Mouse (Mus musculus) forebrain, embryonic 10.5 days (tissue): ENCODE data around the gene Fgfr2. TPM values are rescaled to one million over a fixed set of nuclear protein-coding genes. Genes with fewer than 3 reads are reported as not detected.

ENCODE experiments used
- DNase-seq: peaks from one replicate; pipeline ENCODE4 v3.0.0-alpha.2; 2017; ENCODE audit warnings: low spot score; ENCODE audit errors: extremely low spot score
- H3K27ac ChIP-seq: fragments of 300-500 bp; sonication (generic); 2 replicates; pipeline ENCODE4 v1.5.1; 2016; ENCODE audit warnings: mild to moderate bottlenecking
- H3K27me3 ChIP-seq: fragments of 300-500 bp; sonication (generic); 2 replicates; pipeline ENCODE4 v1.6.1; 2016; ENCODE audit warnings: mild to moderate bottlenecking; ENCODE audit not compliant: poor library complexity, severe bottlenecking
- H3K36me3 ChIP-seq: fragments of 300-500 bp; sonication (generic); replicated peaks from 2 replicates; pipeline ENCODE4 v1.6.1; 2016; ENCODE audit warnings: mild to moderate bottlenecking, moderate library complexity
- H3K4me1 ChIP-seq: fragments of 300-500 bp; sonication (generic); 2 replicates; pipeline ENCODE4 v1.6.1; 2016
- H3K4me3 ChIP-seq: fragments of 300-500 bp; sonication (generic); 2 replicates; pipeline ENCODE4 v1.5.1; 2016; ENCODE audit warnings: mild to moderate bottlenecking, moderate library complexity
- H3K9me3 ChIP-seq: fragments of 300-500 bp; sonication (generic); 2 replicates; pipeline ENCODE4 v1.6.1; 2016; ENCODE audit warnings: mild to moderate bottlenecking, moderate library complexity
- WGBS: fragments of 180-500 bp; shearing (Covaris S2); methylation state at CpG from one replicate; pipeline ENCODE4 v1.1.7; 2016; 5-methylcytosine and 5-hydroxymethylcytosine counted together
- polyA plus RNA-seq: library from polyadenylated mRNA; unstranded; fragments of >200 nt; fragmentation: Nextera tagmentation; extraction: Ambion mirVana; gene quantifications from 2 replicates; pipeline ENCODE4 v1.2.1, GENCODE M21; 2016

Gene Fgfr2
- polyA plus RNA-seq, 1 experiment from 2014 or later, result 55.7 TPM

DNA sequence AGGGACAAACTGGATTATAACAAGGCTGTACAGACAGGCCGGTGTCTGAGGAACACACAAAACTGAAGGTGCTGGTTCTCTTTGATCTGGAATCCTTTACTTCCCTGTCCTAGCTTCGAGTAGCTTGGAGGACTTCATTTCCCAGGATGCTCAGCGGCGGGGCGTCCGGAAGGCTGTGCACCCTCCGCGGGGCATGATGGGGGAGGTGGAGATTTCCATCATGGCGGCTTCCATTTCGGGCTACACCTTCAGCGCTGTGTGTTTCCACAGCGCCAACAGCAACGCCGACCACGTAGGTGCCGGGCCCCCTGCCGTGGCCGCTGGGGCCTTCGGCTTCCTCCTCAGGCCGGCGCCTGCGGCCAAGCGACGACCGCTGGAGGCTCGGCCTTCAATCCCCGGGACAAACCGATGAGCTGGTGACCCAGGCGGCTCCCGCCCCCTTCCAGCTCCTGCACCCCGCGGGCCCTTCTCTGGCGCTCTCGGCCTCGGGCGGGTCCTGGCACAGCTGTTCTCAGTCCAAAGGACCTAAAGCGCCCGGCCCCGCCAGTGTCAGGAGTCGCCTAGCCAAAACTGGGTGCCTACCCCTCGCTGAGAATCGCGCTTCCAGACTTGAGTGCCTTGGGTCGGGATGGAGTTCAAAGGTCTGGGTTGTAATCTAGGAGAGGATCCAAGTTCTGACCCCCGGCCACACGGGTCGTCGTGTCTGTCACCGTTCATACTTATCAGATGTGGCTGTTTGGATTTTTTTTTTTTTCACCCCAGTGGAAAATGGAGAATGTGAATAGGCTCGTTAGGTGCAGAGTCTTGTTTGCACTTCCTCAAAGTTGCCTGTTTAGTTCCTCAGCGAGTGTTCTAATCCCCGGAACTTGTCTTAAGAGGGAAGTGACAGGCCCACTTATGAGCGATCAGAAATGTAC, 263.9 kb downstream of the Fgfr2 start, which contains the start of gene Abraxas2:
Abraxas2 (plus strand) TSS at position 184 of the 917 bp plus-strand sequence.
- Histone ChIP-seq H3K27me3 (no peaks in the 10 kb centered on the region), H3K36me3 (no peaks in the 10 kb centered on the region), H3K9me3 (no peaks in the 10 kb centered on the region), H3K27ac (peak within 1 kb of the TSS; percentile 94), H3K4me1 (peaks cover 17% of the 10 kb centered on the region), H3K4me3 (peak within 1 kb of the TSS; percentile 100)
- under 1% methylated on average over 53 of the region's 53 CpGs for WGBS
- DNase-seq, result peak; percentile 88

DNA sequence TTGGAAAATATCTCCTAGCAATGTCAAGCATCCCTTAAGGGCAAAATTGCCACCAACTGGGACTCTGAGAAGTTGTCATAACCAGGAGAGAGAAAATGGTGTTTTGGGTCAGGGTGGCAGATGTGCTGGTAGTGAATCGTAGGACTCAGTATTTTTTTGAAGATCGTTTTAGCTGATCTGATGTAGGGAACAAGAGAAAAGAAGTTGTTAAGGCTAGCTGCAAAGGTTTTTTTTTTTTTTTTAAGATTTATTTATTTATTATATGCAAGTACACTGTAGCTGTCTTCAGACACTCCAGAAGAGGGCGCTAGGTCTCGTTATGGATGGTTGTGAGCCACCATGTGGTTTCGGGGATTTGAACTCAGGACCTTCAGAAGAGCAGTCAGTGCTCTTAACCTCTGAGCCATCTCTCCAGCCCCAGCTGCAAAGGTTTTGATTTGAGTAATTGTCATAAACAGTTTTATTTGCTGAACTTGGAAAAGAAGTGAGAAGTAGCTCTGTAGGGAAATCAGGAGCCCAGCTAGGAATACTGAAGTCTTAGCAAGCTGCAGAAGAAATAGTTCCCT, 265.0 kb downstream of the Fgfr2 start:
- Histone ChIP-seq H3K27ac (no peak overlapping the region), H3K4me3 (no peak overlapping the region), H3K36me3 (no peaks in the 10 kb centered on the region), H3K9me3 (no peaks in the 10 kb centered on the region), H3K4me1 (peaks cover 24% of the 10 kb centered on the region), H3K27me3 (no peaks in the 10 kb centered on the region)
- 70% methylated on average over 5 of the region's 5 CpGs for WGBS
- no peak for DNase-seq

DNA sequence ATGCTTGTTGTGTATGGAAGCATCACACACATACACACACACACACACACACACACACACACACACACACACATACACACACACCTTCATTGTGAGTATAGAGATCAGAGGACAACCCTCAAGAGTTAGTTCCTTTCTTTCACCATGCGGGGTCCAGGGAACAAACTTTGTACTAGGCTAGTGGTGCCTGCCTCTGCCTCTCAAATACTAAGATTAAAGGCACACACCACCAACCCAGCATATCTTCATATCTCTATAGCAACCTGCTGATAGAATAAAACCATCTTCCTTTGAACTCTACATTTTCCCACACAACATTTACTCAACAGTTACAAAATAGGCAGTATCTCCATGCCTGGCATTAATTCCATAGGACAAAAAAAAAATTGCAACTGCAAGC, 267.1 kb downstream of the Fgfr2 start:
- no peaks in the 10 kb centered on the region for H3K9me3 ChIP-seq
- H3K27me3 ChIP-seq, result no peaks in the 10 kb centered on the region
- no peak for DNase-seq
- H3K4me3 ChIP-seq, result no peak overlapping the region
- H3K4me1 ChIP-seq, result peaks cover 41% of the 10 kb centered on the region
- 80% methylated on average over 1 of the region's 1 CpGs for WGBS
- H3K36me3 ChIP-seq, result no peaks in the 10 kb centered on the region
- H3K27ac ChIP-seq, result no peak overlapping the region

- Histone ChIP-seq H3K4me1 (peaks cover 31% of the 10 kb centered on the region), H3K9me3 (no peaks in the 10 kb centered on the region), H3K27me3 (no peaks in the 10 kb centered on the region), H3K4me3 (no peak overlapping the region), H3K36me3 (peaks cover 18% of the 10 kb centered on the region), H3K27ac (no peak overlapping the region)
- WGBS, result 76% methylated on average over 4 of the region's 4 CpGs
- DNase-seq, result no peak
Observed at GRCm38 (mm10) chr7:132853946-132854345, 269.2 kb downstream of the Fgfr2 start.

DNA sequence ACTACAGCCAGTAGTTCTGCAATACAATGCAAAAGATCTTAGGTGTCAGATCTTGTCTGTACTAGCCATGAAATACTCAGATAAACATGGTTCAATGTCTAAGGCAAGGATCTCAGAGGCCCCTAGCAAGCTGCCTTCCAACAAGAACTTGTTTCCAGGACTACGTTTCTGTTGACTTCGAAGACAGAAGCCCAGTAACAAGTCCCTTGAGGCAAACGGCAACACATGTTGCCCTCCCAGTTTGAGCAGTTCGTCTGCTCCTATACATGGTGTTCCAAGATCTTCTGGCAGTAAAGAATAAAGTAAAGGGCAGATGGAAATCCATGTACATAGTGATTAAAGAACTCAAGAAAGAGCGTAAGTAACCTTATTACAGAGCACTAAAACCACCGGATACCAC, 269.8 kb downstream of the Fgfr2 start:
- no peak overlapping the region for H3K4me3 ChIP-seq
- H3K27ac ChIP-seq, result no peak overlapping the region
- WGBS, result 86% methylated on average over 6 of the region's 6 CpGs

GRCm38 (mm10) chr7:132852173-132852844, 270.8 kb downstream of the Fgfr2 start, which contains the start of gene Eef1akmt2:
Eef1akmt2 (minus strand) TSS chr7:132852673.
- Histone ChIP-seq H3K36me3 (peaks cover 34% of the 10 kb centered on the region), H3K4me1 (peaks cover 27% of the 10 kb centered on the region), H3K4me3 (peak within 1 kb of the TSS; percentile 68), H3K27ac (peak within 1 kb of the TSS; percentile 96), H3K27me3 (no peaks in the 10 kb centered on the region), H3K9me3 (no peaks in the 10 kb centered on the region)
- under 1% methylated on average over 37 of the region's 37 CpGs for WGBS
- DNase-seq, result peak; percentile 86

More for the DNA sequence above, 269.8 kb downstream of the Fgfr2 start:
- Histone ChIP-seq H3K9me3 (no peaks in the 10 kb centered on the region), H3K4me1 (peaks cover 27% of the 10 kb centered on the region), H3K36me3 (peaks cover 24% of the 10 kb centered on the region), H3K27me3 (no peaks in the 10 kb centered on the region)
- DNase-seq, result no peak

GRCm38 (mm10) chr7:132843152-132843551, 280.0 kb downstream of the Fgfr2 start:
- Histone ChIP-seq H3K4me1 (no peaks in the 10 kb centered on the region), H3K36me3 (peaks cover 74% of the 10 kb centered on the region), H3K27me3 (no peaks in the 10 kb centered on the region), H3K4me3 (no peak overlapping the region), H3K27ac (no peak overlapping the region), H3K9me3 (no peaks in the 10 kb centered on the region)
- no peak for DNase-seq
- 88% methylated on average over 3 of the region's 3 CpGs for WGBS

DNA sequence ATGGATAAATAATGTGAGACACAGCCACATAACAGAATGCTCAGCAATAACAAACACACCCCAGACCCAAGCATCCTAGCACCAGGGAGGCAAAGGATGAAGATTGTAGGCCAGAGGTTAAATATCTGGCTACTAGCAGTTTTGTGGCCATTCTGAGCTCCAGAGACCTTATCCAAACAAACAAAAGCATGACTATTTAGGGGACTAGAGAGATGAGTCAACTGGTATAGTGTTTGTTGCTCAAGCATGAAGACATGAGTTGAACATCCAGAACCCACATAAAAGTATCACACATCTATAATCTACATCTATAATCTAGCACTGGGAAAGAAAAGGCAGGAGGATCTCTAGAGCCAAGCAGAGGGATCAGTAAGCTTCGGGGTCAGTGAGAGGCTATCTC, 280.7 kb downstream of the Fgfr2 start:
- no peaks in the 10 kb centered on the region for H3K9me3 ChIP-seq
- H3K36me3 ChIP-seq, result peaks cover 70% of the 10 kb centered on the region
- WGBS, result 100% methylated on average over 1 of the region's 1 CpGs
- no peaks in the 10 kb centered on the region for H3K4me1 ChIP-seq
- H3K27ac ChIP-seq, result no peak overlapping the region
- H3K27me3 ChIP-seq, result no peaks in the 10 kb centered on the region
- DNase-seq, result no peak
- H3K4me3 ChIP-seq, result no peak overlapping the region

GRCm38 (mm10) chr7:132841287-132841686, 281.9 kb downstream of the Fgfr2 start:
- DNase-seq, result no peak

DNA sequence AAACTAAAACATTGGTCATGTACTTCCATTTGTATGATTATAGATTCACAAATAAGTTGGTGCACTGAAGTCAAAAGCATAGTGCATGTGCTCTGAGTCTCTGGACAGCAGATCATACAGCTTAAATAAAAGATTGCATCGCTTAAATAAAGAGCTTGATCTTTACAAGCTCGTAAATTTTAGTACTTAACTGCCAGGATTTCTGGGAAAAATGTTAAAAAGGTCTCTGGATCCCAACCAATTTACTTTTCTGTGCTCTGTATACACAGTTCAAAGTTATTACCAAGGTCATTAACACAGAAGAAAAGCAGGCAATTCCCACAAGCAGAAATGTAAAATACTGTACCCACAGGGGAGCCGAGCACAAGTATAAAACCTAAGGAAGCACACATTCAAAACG, 292.2 kb downstream of the Fgfr2 start:
- Histone ChIP-seq H3K4me1 (no peaks in the 10 kb centered on the region), H3K27me3 (no peaks in the 10 kb centered on the region), H3K4me3 (no peak overlapping the region), H3K9me3 (no peaks in the 10 kb centered on the region), H3K27ac (no peak overlapping the region), H3K36me3 (peaks cover 64% of the 10 kb centered on the region)
- WGBS, result 91% methylated on average over 4 of the region's 4 CpGs
- no peak for DNase-seq

More at GRCm38 (mm10) chr7:132841287-132841686, 281.9 kb downstream of the Fgfr2 start:
- WGBS, result 90% methylated on average over 5 of the region's 5 CpGs
- no peaks in the 10 kb centered on the region for H3K9me3 ChIP-seq
- H3K27ac ChIP-seq, result no peak overlapping the region
- H3K4me3 ChIP-seq, result no peak overlapping the region
- H3K27me3 ChIP-seq, result no peaks in the 10 kb centered on the region
- H3K36me3 ChIP-seq, result peaks cover 64% of the 10 kb centered on the region
- H3K4me1 ChIP-seq, result no peaks in the 10 kb centered on the region

GRCm38 (mm10) chr7:132824346-132825022, 298.7 kb downstream of the Fgfr2 start:
- Histone ChIP-seq H3K27me3 (no peaks in the 10 kb centered on the region), H3K4me1 (peaks cover 45% of the 10 kb centered on the region), H3K36me3 (peaks cover 45% of the 10 kb centered on the region), H3K4me3 (no peak overlapping the region), H3K27ac (no peak overlapping the region), H3K9me3 (no peaks in the 10 kb centered on the region)
- no peak for DNase-seq
- WGBS, result 45% methylated on average over 1 of the region's 1 CpGs

DNA sequence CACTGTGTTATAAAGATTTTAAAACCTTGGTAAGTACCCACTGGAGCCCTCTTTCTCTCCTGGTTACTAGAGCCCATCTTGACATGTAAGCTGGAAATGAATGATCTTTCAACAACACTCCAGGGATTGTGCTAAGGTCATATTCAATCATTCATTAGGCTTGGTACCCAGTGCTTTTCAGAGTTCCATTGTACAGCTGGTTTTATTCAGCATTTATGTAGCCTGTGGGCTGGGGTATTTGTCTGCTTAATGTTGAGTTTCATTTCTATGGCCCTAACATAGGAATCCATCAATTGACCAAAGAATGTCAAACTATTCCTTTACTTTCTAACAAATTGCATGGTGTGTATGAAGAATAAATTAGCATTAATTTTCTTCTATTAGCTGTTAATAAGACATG, 299.3 kb downstream of the Fgfr2 start:
- Histone ChIP-seq H3K9me3 (no peaks in the 10 kb centered on the region), H3K27me3 (no peaks in the 10 kb centered on the region), H3K4me1 (peaks cover 45% of the 10 kb centered on the region), H3K4me3 (no peak overlapping the region), H3K36me3 (peaks cover 43% of the 10 kb centered on the region), H3K27ac (no peak overlapping the region)
- no peak for DNase-seq
